Mouse (Mus musculus): ENCODE data around the gene Ppm1l. TPM values are rescaled to one million over a fixed set of nuclear protein-coding genes. Genes with fewer than 3 reads are reported as not detected.

Ppm1l gene
- total and polyA plus RNA-seq, 3 experiments = not detected

- no peak overlapping the region for H3K9ac ChIP-seq (ENCODE audit: control insufficient read depth, low read depth, low read length, poor library complexity, severe bottlenecking)
- no peak for DNase-seq (ENCODE audit: low read depth, low spot score)
- no peaks in the 10 kb centered on the region for H3K27me3 ChIP-seq (ENCODE audit: control insufficient read depth in 1 of 2, insufficient read depth in 2 of 2, low read length in 2 of 2)
- H3K9me3 ChIP-seq (replicated peaks; ENCODE audit: insufficient read depth, low read length) = no peaks in the 10 kb centered on the region
- H3K36me3 ChIP-seq (ENCODE audit: control insufficient read depth in 1 of 2, insufficient read depth in 2 of 2, low read length in 2 of 2) = no peaks in the 10 kb centered on the region
- no peaks in the 10 kb centered on the region for H3K4me1 ChIP-seq (ENCODE audit: control insufficient read depth in 1 of 2, insufficient read depth in 2 of 2, low read length in 2 of 2)
- no peak overlapping the region for H3K27ac ChIP-seq (ENCODE audit: control insufficient read depth, low read depth, low read length)
- TF ChIP-seq ZC3H11A (IDR thresholded peaks at IDR 0.05; ENCODE audit: low read depth, low read length) (no peak), ZKSCAN1 (IDR thresholded peaks at IDR 0.05; ENCODE audit: low read depth, low read length) (no peak), TAL1 (IDR thresholded peaks at IDR 0.05; ENCODE audit: low read length) (no peak), MAX (IDR thresholded peaks at IDR 0.05; ENCODE audit: low read length) (no peak), ZMIZ1 (IDR thresholded peaks at IDR 0.05; ENCODE audit: low read depth, low read length) (no peak), MYC (IDR thresholded peaks at IDR 0.05; ENCODE audit: low read depth, low read length) (no peak), ZNF384 (IDR thresholded peaks at IDR 0.05; ENCODE audit: low read depth, low read length) (no peak), POLR2AphosphoS5 (IDR thresholded peaks at IDR 0.05; ENCODE audit: borderline replicate concordance, low read depth, low read length) (no peak), BHLHE40 (IDR thresholded peaks at IDR 0.05; ENCODE audit: borderline replicate concordance, low read depth, low read length) (no peak), RCOR1 (IDR thresholded peaks at IDR 0.05; ENCODE audit: low read depth, low read length) (no peak), EP300 (IDR thresholded peaks at IDR 0.05; ENCODE audit: low read depth in 1 of 2, low read length in 2 of 2) (no peak), USF2 (IDR thresholded peaks at IDR 0.05; ENCODE audit: borderline replicate concordance in 1 of 2, insufficient read depth in 1 of 2, low read depth in 1 of 2, low read length in 2 of 2) (no peak), TCF12 (IDR thresholded peaks at IDR 0.05; ENCODE audit: low read depth, low read length) (no peak), MEF2A (IDR thresholded peaks at IDR 0.05; ENCODE audit: extremely low read depth, insufficient replicate concordance, low read depth, low read length, poor library complexity, severe bottlenecking) (no peak), POLR2AphosphoS2 (IDR thresholded peaks at IDR 0.05; ENCODE audit: low read length) (no peak), MAFK (IDR thresholded peaks at IDR 0.05; ENCODE audit: borderline replicate concordance, low read depth, low read length) (no peak), CTCF (IDR thresholded peaks at IDR 0.05 in 2 of 3, conservative IDR thresholded peaks at IDR 0.05 in 1 of 3; ENCODE audit: control insufficient read depth in 1 of 3, insufficient read depth in 1 of 3, low read depth in 2 of 3, low read length in 3 of 3, poor library complexity in 1 of 3, severe bottlenecking in 1 of 3) (no peak), RAD21 (IDR thresholded peaks at IDR 0.05; ENCODE audit: low read depth, low read length) (no peak), SMC3 (IDR thresholded peaks at IDR 0.05; ENCODE audit: low read depth, low read length) (no peak)
- H3K4me3 ChIP-seq (ENCODE audit: control insufficient read depth in 1 of 2, insufficient read depth in 1 of 2, low read depth in 2 of 2, low read length in 2 of 2) = no peak overlapping the region
- no peaks in the 10 kb centered on the region for H3K79me2 ChIP-seq (ENCODE audit: control insufficient read depth, insufficient read depth, low read length, poor library complexity)
Measured at GRCm38 (mm10) chr3:69290844-69291243, 25.8 kb upstream of the Ppm1l start.

- H3K27ac ChIP-seq (ENCODE audit: control insufficient read depth, low read depth, low read length) = no peak overlapping the region
- H3K27me3 ChIP-seq (ENCODE audit: control insufficient read depth in 1 of 2, insufficient read depth in 2 of 2, low read length in 2 of 2) = no peaks in the 10 kb centered on the region
- no peaks in the 10 kb centered on the region for H3K4me1 ChIP-seq (ENCODE audit: control insufficient read depth in 1 of 2, insufficient read depth in 2 of 2, low read length in 2 of 2)
- no peaks in the 10 kb centered on the region for H3K79me2 ChIP-seq (ENCODE audit: control insufficient read depth, insufficient read depth, low read length, poor library complexity)
- H3K36me3 ChIP-seq (ENCODE audit: control insufficient read depth in 1 of 2, insufficient read depth in 2 of 2, low read length in 2 of 2) = no peaks in the 10 kb centered on the region
- DNase-seq (ENCODE audit: low read depth, low spot score) = no peak
- no peak overlapping the region for H3K4me3 ChIP-seq (ENCODE audit: control insufficient read depth in 1 of 2, insufficient read depth in 1 of 2, low read depth in 2 of 2, low read length in 2 of 2)
- no peak for TF ChIP-seq SMC3 (IDR thresholded peaks at IDR 0.05; ENCODE audit: low read depth, low read length)
- no peak for TF ChIP-seq ELF1 (IDR thresholded peaks at IDR 0.05; ENCODE audit: low read depth, low read length)
- no peak for TF ChIP-seq MAZ (IDR thresholded peaks at IDR 0.05; ENCODE audit: low read depth, low read length)
- TF ChIP-seq E2F4 (IDR thresholded peaks at IDR 0.05; ENCODE audit: borderline replicate concordance, low read depth, low read length) = no peak
- no peak for TF ChIP-seq UBTF (IDR thresholded peaks at IDR 0.05; ENCODE audit: borderline replicate concordance, insufficient read depth, low read depth, low read length)
- TF ChIP-seq RCOR1 (IDR thresholded peaks at IDR 0.05; ENCODE audit: low read depth, low read length) = no peak
- no peak for TF ChIP-seq ZNF384 (IDR thresholded peaks at IDR 0.05; ENCODE audit: low read depth, low read length)
- TF ChIP-seq POLR2AphosphoS5 (IDR thresholded peaks at IDR 0.05; ENCODE audit: borderline replicate concordance, low read depth, low read length) = no peak
- H3K9ac ChIP-seq (ENCODE audit: control insufficient read depth, low read depth, low read length, poor library complexity, severe bottlenecking) = no peak overlapping the region
- H3K9me3 ChIP-seq (replicated peaks; ENCODE audit: insufficient read depth, low read length) = no peaks in the 10 kb centered on the region
Measured at GRCm38 (mm10) chr3:69292628-69293027, 24.0 kb upstream of the Ppm1l start.
